Mouse (Mus musculus) cortical plate, adult 2 months (tissue): ENCODE data around the gene Spsb2. TPM values are rescaled to one million over a fixed set of nuclear protein-coding genes. Genes with fewer than 3 reads are reported as not detected.

Source experiments
- H3K27ac ChIP-seq: fragments of 200-500 bp; 2 replicates; pipeline ENCODE4 v1.5.1; 2012; ENCODE audit warnings: low read length, control low read depth, inconsistent platforms; ENCODE audit not compliant: insufficient read depth
- H3K4me1 ChIP-seq: fragments of 200-500 bp; 2 replicates; pipeline ENCODE4 v1.6.1; 2011; ENCODE audit warnings: low read length; ENCODE audit not compliant: control insufficient read depth, insufficient read depth
- H3K4me3 ChIP-seq: fragments of 200-500 bp; 2 replicates; pipeline ENCODE4 v1.5.1; 2011; ENCODE audit warnings: mild to moderate bottlenecking, low read length, control low read depth; ENCODE audit not compliant: insufficient read depth
- CTCF ChIP-seq: fragments of 200-500 bp; IDR thresholded peaks from 2 replicates; pipeline ENCODE4 v1.5.1; 2011; ENCODE audit warnings: mild to moderate bottlenecking, control low read depth, low read length; ENCODE audit not compliant: insufficient read depth; ENCODE audit errors: extremely low read depth
- POLR2A ChIP-seq: fragments of 200-500 bp; IDR thresholded peaks from 2 replicates; pipeline ENCODE4 v1.6.1; 2011; ENCODE audit warnings: mild to moderate bottlenecking, low read length, control low read depth; ENCODE audit not compliant: insufficient read depth; ENCODE audit errors: extremely low read depth
- polyA plus RNA-seq: library from polyadenylated mRNA; depleted of rRNA; stranded (reverse); fragments of >200 nt; gene quantifications from 2 replicates; pipeline ENCODE4 v1.2.3, GENCODE M21; 2012

Spsb2 gene
- polyA plus RNA-seq, 1 experiment: 4.8 TPM

DNA sequence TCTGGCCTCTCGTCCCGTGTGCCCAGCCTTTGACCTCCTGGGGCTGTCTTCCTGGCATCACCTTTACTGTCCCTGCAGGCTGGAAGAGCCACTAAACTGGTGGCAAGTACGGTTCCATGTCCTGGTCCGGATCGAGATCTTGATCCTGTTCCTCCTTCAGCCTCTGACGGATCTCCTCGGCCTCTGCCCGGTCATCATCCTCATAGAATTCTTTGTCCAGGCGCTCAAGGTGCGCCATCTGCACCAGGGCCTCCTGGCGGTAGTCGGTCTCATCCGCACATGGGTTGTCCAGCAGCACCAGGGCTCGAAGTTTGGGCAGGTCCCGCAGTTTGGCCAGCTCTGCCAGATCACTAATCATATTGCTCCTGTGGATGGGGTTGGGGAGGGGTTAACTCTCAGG is 38.0 kb upstream of the Spsb2 start:
- Histone ChIP-seq H3K4me1 (no peaks in the 10 kb centered on the region), H3K4me3 (no peak overlapping the region), H3K27ac (no peak overlapping the region)
- no peak for TF ChIP-seq CTCF
- TF ChIP-seq POLR2A: no peak

DNA sequence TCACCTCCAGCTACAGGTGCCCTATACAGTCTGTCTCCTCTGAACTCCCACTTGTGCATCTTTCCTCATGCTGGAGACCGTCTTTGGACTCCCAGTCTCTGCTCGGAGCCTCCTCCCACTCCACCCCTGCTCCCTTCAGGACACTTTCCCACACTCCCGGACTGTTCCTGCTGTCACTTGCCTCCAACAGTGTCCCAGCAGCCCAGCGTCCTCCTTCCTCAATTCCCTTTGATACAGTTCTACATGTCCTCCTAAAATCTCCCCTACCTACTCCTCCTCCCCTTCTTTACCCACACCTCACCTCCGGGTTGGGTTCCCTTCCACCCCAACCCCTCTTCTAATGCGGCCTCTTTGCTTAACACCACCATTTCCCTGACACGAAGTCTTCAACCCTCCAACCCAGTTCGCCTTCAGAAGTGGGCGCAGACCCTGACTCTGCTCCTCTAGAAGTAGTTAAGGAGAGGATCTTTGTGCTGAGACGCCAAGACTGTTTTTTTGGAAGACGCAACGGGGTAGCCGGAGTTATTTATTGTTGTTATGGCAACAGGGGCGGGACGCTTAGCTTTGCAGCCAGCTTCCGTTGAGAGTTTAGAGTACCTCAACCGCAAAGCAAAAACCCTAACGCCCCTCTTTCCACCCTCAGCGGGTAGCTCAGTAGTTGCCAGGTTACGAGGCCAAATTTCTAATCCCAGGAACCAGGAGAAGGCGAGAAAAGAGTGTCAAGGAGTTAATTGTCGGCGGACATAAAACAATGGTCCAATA is 29.1 kb upstream of the Spsb2 start, which contains the start of gene Lrrc23:
TSS of gene Lrrc23 (minus strand) at position 506 of the 762 bp plus-strand sequence.
- TF ChIP-seq POLR2A (no peak), CTCF (no peak)
- H3K4me1 ChIP-seq: peaks cover 7% of the 10 kb centered on the region

DNA sequence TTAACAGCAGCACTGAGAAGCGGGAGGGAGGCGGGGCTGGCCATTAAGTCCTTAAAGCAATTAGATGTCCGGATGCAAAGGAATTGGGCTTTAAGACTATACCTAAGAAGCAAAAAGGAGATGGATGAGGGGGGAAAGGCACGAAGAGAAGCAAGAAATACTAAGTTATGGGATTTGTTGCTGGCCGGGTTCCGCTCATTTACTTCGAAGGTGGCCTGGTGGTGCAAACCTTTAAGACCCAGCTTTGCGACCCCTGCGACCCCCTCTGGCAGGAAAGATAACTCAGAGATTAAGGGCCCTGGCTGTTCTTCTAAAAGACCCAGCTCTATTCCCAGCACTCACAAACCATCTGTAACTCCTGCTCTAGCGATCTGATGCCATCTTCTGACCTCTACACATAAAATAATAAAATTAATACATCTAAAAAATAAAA is 28.5 kb upstream of the Spsb2 start:
- TF ChIP-seq POLR2A (no peak), CTCF (no peak)
- Histone ChIP-seq H3K4me1 (peaks cover 7% of the 10 kb centered on the region), H3K27ac (no peak overlapping the region), H3K4me3 (0 out of 2 replicates have a peak overlapping the region, but pooled peaks have one; percentile 5)

More for the DNA sequence above, 29.1 kb upstream of the Spsb2 start, which contains the start of gene Lrrc23:
- Histone ChIP-seq H3K4me3 (0 out of 2 replicates have a peak within 1 kb of the TSS, but pooled peaks have one; percentile 5), H3K27ac (no peak within 1 kb of the TSS)

DNA sequence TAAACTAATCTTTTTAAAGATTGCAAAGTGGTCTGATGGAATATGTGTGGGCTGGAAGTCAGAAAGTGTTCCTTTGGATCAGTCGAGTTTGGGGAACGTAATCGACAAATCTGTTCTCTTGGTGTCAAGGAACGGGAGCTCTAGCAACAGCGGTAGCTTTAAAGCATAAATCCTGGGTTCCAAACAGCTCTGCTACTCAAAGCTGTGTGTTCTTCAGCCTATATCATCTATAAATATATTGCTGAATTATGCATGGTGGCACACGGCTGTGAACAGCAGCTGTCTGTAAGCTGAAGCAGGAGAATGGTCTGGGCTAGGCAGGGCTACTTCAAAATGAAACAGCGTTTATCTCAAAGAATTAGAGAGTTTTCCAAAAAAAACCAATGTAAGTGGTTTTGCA is 27.5 kb upstream of the Spsb2 start:
- peaks cover 7% of the 10 kb centered on the region for H3K4me1 ChIP-seq
- H3K4me3 ChIP-seq: no peak overlapping the region
- TF ChIP-seq POLR2A: no peak
- no peak for TF ChIP-seq CTCF
- H3K27ac ChIP-seq: no peak overlapping the region

DNA sequence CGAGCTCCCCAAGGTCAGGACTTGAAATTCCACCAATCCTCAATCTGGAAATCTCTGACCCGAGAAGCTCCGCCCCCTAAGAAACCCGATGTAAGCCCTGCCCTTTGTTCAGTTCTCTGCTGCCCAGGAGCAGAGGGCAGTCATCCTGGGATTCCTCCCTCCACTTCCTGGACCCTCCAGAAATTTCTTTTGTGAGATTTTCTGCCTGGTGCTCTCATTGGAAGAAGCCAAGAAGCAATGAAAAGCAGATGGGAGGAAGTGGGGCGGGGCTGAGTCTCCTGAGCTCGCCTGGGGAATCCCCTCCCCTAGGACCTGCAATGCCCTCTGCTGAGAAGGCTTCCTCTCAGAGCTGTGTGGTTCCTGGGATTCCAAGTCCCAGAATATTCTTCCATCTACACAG is 26.0 kb upstream of the Spsb2 start:
- TF ChIP-seq CTCF (no peak), POLR2A (no peak)
- Histone ChIP-seq H3K4me3 (no peak overlapping the region), H3K4me1 (peaks cover 7% of the 10 kb centered on the region), H3K27ac (no peak overlapping the region)

DNA sequence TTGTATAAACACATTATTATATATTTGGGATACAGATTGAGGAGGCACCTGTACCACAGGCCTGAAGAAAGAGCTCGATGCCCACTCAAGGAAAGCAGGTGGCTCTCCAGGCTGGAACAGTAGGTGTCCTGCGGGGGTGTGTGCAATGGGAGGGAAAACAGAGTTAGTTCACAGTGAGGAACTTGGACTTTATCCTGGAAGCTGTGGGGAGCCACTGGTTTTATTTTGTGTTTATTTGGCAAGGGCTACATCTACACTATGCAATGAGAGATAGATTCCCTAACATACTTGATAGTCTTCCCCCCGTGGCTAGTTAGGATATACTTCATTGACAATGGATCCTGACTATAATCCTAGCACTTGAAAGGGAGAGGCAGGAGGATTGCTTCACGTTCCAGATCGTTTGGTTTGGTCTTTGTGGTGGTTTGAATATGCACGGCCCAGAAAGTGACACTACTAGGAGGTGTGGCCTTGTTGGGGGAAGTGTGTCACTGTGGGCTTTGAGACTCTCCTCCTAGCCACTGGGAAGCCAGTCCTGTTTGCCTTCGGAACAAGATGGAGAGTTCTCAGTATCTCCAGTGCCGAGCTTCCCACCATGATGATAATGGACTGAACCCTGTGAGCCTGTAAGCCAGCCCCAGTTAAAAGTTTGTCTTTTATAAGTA is 21.6 kb upstream of the Spsb2 start:
- Histone ChIP-seq H3K4me1 (no peaks in the 10 kb centered on the region), H3K27ac (no peak overlapping the region), H3K4me3 (no peak overlapping the region)
- TF ChIP-seq CTCF: no peak
- no peak for TF ChIP-seq POLR2A

DNA sequence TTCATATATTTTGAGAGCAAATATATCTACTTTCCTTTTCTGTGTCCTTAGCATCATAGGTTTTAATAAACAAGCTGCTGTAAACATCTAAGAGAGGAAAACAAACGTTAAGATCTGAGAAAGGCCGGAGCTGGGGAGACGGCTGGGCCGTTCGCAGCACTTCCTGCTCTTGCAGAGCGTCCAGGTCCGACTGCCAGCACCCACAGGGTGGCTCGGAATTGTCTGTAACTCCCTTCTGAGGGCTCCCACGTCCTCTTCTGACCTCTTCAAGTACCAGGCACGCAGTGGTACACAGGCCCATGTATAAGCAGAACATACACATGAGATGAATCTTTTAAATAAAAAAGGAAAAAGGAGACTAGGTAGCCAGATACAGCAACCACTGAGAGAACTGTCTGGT is 20.7 kb upstream of the Spsb2 start:
- Histone ChIP-seq H3K27ac (no peak overlapping the region), H3K4me3 (no peak overlapping the region), H3K4me1 (no peaks in the 10 kb centered on the region)
- TF ChIP-seq POLR2A (no peak), CTCF (no peak)

DNA sequence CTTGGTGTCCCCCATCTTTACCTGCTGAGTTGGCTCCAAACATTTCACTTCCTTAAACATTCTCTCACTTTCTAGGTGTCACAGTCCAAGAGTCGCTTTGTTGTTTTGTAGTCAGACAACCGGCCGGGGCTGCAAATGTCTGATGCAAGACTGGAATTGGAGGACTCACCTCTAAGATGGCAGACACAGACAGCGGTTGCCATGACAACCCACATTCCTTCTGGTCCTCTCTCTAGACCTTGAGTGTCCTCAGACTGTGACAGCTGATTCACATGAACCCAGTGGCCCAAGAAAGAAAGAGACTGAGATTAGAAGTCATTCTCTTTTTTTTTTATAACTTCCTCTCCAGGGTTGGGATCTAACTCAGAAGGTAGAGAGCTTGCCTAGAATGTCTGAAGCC is 18.9 kb upstream of the Spsb2 start:
- Histone ChIP-seq H3K27ac (no peak overlapping the region), H3K4me1 (no peaks in the 10 kb centered on the region), H3K4me3 (no peak overlapping the region)
- TF ChIP-seq POLR2A (no peak), CTCF (no peak)

DNA sequence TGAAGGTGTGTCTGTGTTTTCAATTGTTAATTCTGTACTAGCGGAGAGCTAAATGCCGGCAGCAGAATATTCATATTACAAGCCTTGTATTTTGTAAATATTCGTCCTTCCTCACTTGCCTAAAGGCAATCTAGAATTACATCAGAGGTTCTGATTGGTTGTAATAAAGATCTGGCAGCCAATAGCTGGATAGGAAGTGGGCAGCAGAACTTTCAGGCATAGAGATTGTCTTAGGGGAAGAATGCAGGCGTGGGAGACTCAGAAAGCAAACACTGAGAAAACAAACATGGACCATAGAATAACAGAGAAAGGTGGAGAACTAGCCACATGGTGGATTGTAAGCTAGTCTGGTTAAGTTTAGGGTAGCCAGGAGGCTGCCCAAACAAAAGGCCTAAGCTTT is 18.3 kb upstream of the Spsb2 start:
- Histone ChIP-seq H3K4me3 (no peak overlapping the region), H3K27ac (no peak overlapping the region), H3K4me1 (no peaks in the 10 kb centered on the region)
- no peak for TF ChIP-seq POLR2A
- TF ChIP-seq CTCF: no peak

DNA sequence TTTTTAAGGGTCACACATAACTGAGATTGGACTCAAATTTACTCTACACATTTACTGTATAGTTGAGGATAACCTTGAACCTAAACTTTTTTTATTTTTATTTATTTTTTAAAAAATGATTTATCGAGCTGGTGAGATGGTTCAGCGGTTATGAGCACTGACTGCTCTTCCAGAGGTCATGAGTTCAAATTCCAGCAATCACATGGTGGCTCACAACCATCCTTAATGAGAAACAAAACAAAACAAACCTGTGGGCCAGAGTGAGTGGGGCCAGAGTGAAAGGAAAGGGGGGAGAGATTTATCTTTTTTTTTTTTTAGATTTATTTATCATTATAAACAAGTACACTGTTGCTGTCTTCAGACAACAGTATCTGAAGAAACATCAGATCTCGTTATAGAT is 16.6 kb upstream of the Spsb2 start:
- Histone ChIP-seq H3K27ac (no peak overlapping the region), H3K4me3 (no peak overlapping the region), H3K4me1 (no peaks in the 10 kb centered on the region)
- TF ChIP-seq POLR2A (no peak), CTCF (no peak)
